Mouse (Mus musculus): Measurements from ENCODE around the gene Rufy4. TPM values are rescaled to one million over a fixed set of nuclear protein-coding genes. Genes with fewer than 3 reads are reported as not detected.

The Rufy4 gene
- polyA plus RNA-seq, 1 experiment from 2014 or later = 0.56 TPM

GRCm38 (mm10) chr1:74124021-74124981, 1.0 kb upstream of the Rufy4 start, which contains the start of gene Tns1:
TSS of gene Tns1 (minus strand) at chr1:74124449.
- no peaks in the 10 kb centered on the region for H3K9me3 ChIP-seq (ENCODE audit: control insufficient read depth, low read length)
- peak within 1 kb of the TSS; percentile 33; the same call in 1 of the 2 replicates for H3K27ac ChIP-seq (ENCODE audit: low read depth, low read length)
- H3K4me2 ChIP-seq (replicated peaks; ENCODE audit: low read depth, low read length) = peak within 1 kb of the TSS; percentile 95
- WGBS = 1% methylated on average over 71 of the region's 84 CpGs
- H3K4me3 ChIP-seq (ENCODE audit: low read depth, low read length) = peak within 1 kb of the TSS; percentile 53
- peaks cover 7% of the 10 kb centered on the region for H3K27me3 ChIP-seq (ENCODE audit: control insufficient read depth, insufficient read depth, low read length)
- no peaks in the 10 kb centered on the region for H3K36me3 ChIP-seq (ENCODE audit: control insufficient read depth, insufficient read depth, low read length)
- peak within 1 kb of the TSS; percentile 63 for H3K9ac ChIP-seq (ENCODE audit: low read depth, low read length)
- H3K4me1 ChIP-seq (replicated peaks; ENCODE audit: control insufficient read depth, insufficient read depth, low read length) = 0 out of 2 replicates have a peak, but pooled peaks cover 4% of the 10 kb centered on the region
- DNase-seq (ENCODE audit: low spot score) = peak; percentile 71
- ATAC-seq (ENCODE audit: low FRiP score) = peak; percentile 79

- Histone ChIP-seq H3K9ac (ENCODE audit: low read depth, low read length) (no peak overlapping the region), H3K4me1 (replicated peaks; ENCODE audit: control insufficient read depth, insufficient read depth, low read length) (no peaks in the 10 kb centered on the region), H3K9me3 (ENCODE audit: control insufficient read depth, low read length) (no peaks in the 10 kb centered on the region), H3K27ac (ENCODE audit: low read depth, low read length) (no peak overlapping the region), H3K4me3 (ENCODE audit: low read depth, low read length) (no peak overlapping the region), H3K27me3 (ENCODE audit: control insufficient read depth, insufficient read depth, low read length) (no peaks in the 10 kb centered on the region), H3K4me2 (replicated peaks; ENCODE audit: low read depth, low read length) (no peak overlapping the region), H3K36me3 (ENCODE audit: control insufficient read depth, insufficient read depth, low read length) (no peaks in the 10 kb centered on the region)
- WGBS = 85% methylated on average over 8 of the region's 8 CpGs
- DNase-seq (ENCODE audit: low spot score) (no peak), ATAC-seq (ENCODE audit: low FRiP score) (no peak)
Measured at GRCm38 (mm10) chr1:74130883-74131659, 5.7 kb downstream of the Rufy4 start.

- Histone ChIP-seq H3K36me3 (ENCODE audit: control insufficient read depth, insufficient read depth, low read length) (no peaks in the 10 kb centered on the region), H3K9me3 (ENCODE audit: control insufficient read depth, low read length) (no peaks in the 10 kb centered on the region), H3K4me3 (ENCODE audit: low read depth, low read length) (no peak overlapping the region), H3K4me2 (replicated peaks; ENCODE audit: low read depth, low read length) (no peak overlapping the region), H3K27ac (ENCODE audit: low read depth, low read length) (no peak overlapping the region), H3K4me1 (replicated peaks; ENCODE audit: control insufficient read depth, insufficient read depth, low read length) (no peaks in the 10 kb centered on the region), H3K27me3 (ENCODE audit: control insufficient read depth, insufficient read depth, low read length) (no peaks in the 10 kb centered on the region), H3K9ac (ENCODE audit: low read depth, low read length) (no peak overlapping the region)
- WGBS = 72% methylated on average over 3 of the region's 3 CpGs
- ATAC-seq (ENCODE audit: low FRiP score) (no peak), DNase-seq (ENCODE audit: low spot score) (no peak)
Measured at GRCm38 (mm10) chr1:74132011-74132410, 6.7 kb downstream of the Rufy4 start.

- no peaks in the 10 kb centered on the region for H3K36me3 ChIP-seq (ENCODE audit: control insufficient read depth, insufficient read depth, low read length)
- no peaks in the 10 kb centered on the region for H3K4me1 ChIP-seq (replicated peaks; ENCODE audit: control insufficient read depth, insufficient read depth, low read length)
- no peak overlapping the region for H3K4me3 ChIP-seq (ENCODE audit: low read depth, low read length)
- no peak overlapping the region for H3K4me2 ChIP-seq (replicated peaks; ENCODE audit: low read depth, low read length)
- H3K27me3 ChIP-seq (ENCODE audit: control insufficient read depth, insufficient read depth, low read length) = no peaks in the 10 kb centered on the region
- H3K9ac ChIP-seq (ENCODE audit: low read depth, low read length) = no peak overlapping the region
- DNase-seq (ENCODE audit: low spot score) (no peak), ATAC-seq (ENCODE audit: low FRiP score) (no peak)
- 90% methylated on average over 6 of the region's 6 CpGs for WGBS
- no peak overlapping the region for H3K27ac ChIP-seq (ENCODE audit: low read depth, low read length)
- no peaks in the 10 kb centered on the region for H3K9me3 ChIP-seq (ENCODE audit: control insufficient read depth, low read length)
Measured at GRCm38 (mm10) chr1:74133954-74134353, 8.6 kb downstream of the Rufy4 start.

- ATAC-seq (ENCODE audit: low FRiP score) (no peak), DNase-seq (ENCODE audit: low spot score) (no peak)
- Histone ChIP-seq H3K9me3 (ENCODE audit: control insufficient read depth, low read length) (no peaks in the 10 kb centered on the region), H3K27me3 (ENCODE audit: control insufficient read depth, insufficient read depth, low read length) (no peaks in the 10 kb centered on the region), H3K4me2 (replicated peaks; ENCODE audit: low read depth, low read length) (no peak overlapping the region), H3K4me3 (ENCODE audit: low read depth, low read length) (no peak overlapping the region), H3K9ac (ENCODE audit: low read depth, low read length) (no peak overlapping the region), H3K36me3 (ENCODE audit: control insufficient read depth, insufficient read depth, low read length) (no peaks in the 10 kb centered on the region), H3K27ac (ENCODE audit: low read depth, low read length) (no peak overlapping the region), H3K4me1 (replicated peaks; ENCODE audit: control insufficient read depth, insufficient read depth, low read length) (no peaks in the 10 kb centered on the region)
- 85% methylated on average over 6 of the region's 6 CpGs for WGBS
Measured at GRCm38 (mm10) chr1:74135326-74135950, 10.1 kb downstream of the Rufy4 start.

- H3K27me3 ChIP-seq (ENCODE audit: control insufficient read depth, insufficient read depth, low read length) = no peaks in the 10 kb centered on the region
- H3K4me3 ChIP-seq (ENCODE audit: low read depth, low read length) = no peak overlapping the region
- H3K9me3 ChIP-seq (ENCODE audit: control insufficient read depth, low read length) = no peaks in the 10 kb centered on the region
- H3K4me1 ChIP-seq (replicated peaks; ENCODE audit: control insufficient read depth, insufficient read depth, low read length) = no peaks in the 10 kb centered on the region
- no peak overlapping the region for H3K9ac ChIP-seq (ENCODE audit: low read depth, low read length)
- 73% methylated on average over 3 of the region's 3 CpGs for WGBS
- no peak overlapping the region for H3K27ac ChIP-seq (ENCODE audit: low read depth, low read length)
- no peak overlapping the region for H3K4me2 ChIP-seq (replicated peaks; ENCODE audit: low read depth, low read length)
- peak; percentile 7 for DNase-seq (ENCODE audit: low spot score)
- no peaks in the 10 kb centered on the region for H3K36me3 ChIP-seq (ENCODE audit: control insufficient read depth, insufficient read depth, low read length)
- no peak for ATAC-seq (ENCODE audit: low FRiP score)
Measured at GRCm38 (mm10) chr1:74139415-74139814, 14.1 kb downstream of the Rufy4 start.

GRCm38 (mm10) chr1:74141781-74142180, 16.4 kb downstream of the Rufy4 start:
- Histone ChIP-seq H3K9ac (ENCODE audit: low read depth, low read length) (no peak overlapping the region), H3K4me1 (replicated peaks; ENCODE audit: control insufficient read depth, insufficient read depth, low read length) (no peaks in the 10 kb centered on the region), H3K4me2 (replicated peaks; ENCODE audit: low read depth, low read length) (no peak overlapping the region), H3K9me3 (ENCODE audit: control insufficient read depth, low read length) (no peaks in the 10 kb centered on the region), H3K4me3 (ENCODE audit: low read depth, low read length) (no peak overlapping the region), H3K36me3 (ENCODE audit: control insufficient read depth, insufficient read depth, low read length) (no peaks in the 10 kb centered on the region), H3K27ac (ENCODE audit: low read depth, low read length) (no peak overlapping the region), H3K27me3 (ENCODE audit: control insufficient read depth, insufficient read depth, low read length) (no peaks in the 10 kb centered on the region)
- ATAC-seq (ENCODE audit: low FRiP score) = no peak
- DNase-seq (ENCODE audit: low spot score) = no peak
- 84% methylated on average over 8 of the region's 8 CpGs for WGBS

GRCm38 (mm10) chr1:74149106-74149885, 24.0 kb downstream of the Rufy4 start:
- 92% methylated on average over 6 of the region's 6 CpGs for WGBS
- Histone ChIP-seq H3K27me3 (ENCODE audit: control insufficient read depth, insufficient read depth, low read length) (no peaks in the 10 kb centered on the region), H3K4me3 (ENCODE audit: low read depth, low read length) (no peak overlapping the region), H3K36me3 (ENCODE audit: control insufficient read depth, insufficient read depth, low read length) (no peaks in the 10 kb centered on the region), H3K9me3 (ENCODE audit: control insufficient read depth, low read length) (no peaks in the 10 kb centered on the region), H3K9ac (ENCODE audit: low read depth, low read length) (no peak overlapping the region), H3K27ac (ENCODE audit: low read depth, low read length) (no peak overlapping the region), H3K4me1 (replicated peaks; ENCODE audit: control insufficient read depth, insufficient read depth, low read length) (no peaks in the 10 kb centered on the region), H3K4me2 (replicated peaks; ENCODE audit: low read depth, low read length) (no peak overlapping the region)
- no peak for DNase-seq (ENCODE audit: low spot score)
- ATAC-seq (ENCODE audit: low FRiP score) = no peak
